Mouse (Mus musculus): ENCODE results near the gene Ugt3a1.
"Not testable (repeated sequence)": the region's sequence is repeated elsewhere in the genome, so short reads cannot be mapped to it uniquely, and the experiment has no call there.

The Ugt3a1 gene

GRCm38 (mm10) chr15:9276838-9277295 is at the start of gene Ugt3a1:
Gene Ugt3a1, plus strand, starts transcription at chr15:9276888.
- DNase-seq (ENCODE audit: low read depth, low spot score), result no peak

GRCm38 (mm10) chr15:9230917-9231316 is 45.8 kb upstream of the Ugt3a1 start:
- not testable (repeated sequence) for DNase-seq (ENCODE audit: low read depth, low spot score)

GRCm38 (mm10) chr15:9246345-9246744 is 30.3 kb upstream of the Ugt3a1 start:
- no peak for DNase-seq (ENCODE audit: low read depth, low spot score)

- DNase-seq (ENCODE audit: low read depth, low spot score), result no peak
These were observed 23.8 kb upstream of the Ugt3a1 start for GRCm38 (mm10) chr15:9252891-9253290.

- DNase-seq (ENCODE audit: low read depth, low spot score), result no peak
These were observed 16.1 kb upstream of the Ugt3a1 start for GRCm38 (mm10) chr15:9260621-9261020.

GRCm38 (mm10) chr15:9271876-9272275 is 4.8 kb upstream of the Ugt3a1 start:
- no peak for DNase-seq (ENCODE audit: low read depth, low spot score)

- DNase-seq (ENCODE audit: low read depth, low spot score), result no peak
These were observed 2.3 kb downstream of the Ugt3a1 start for GRCm38 (mm10) chr15:9279026-9279425.

- DNase-seq (ENCODE audit: low read depth, low spot score), result no peak
These were observed 2.9 kb downstream of the Ugt3a1 start for GRCm38 (mm10) chr15:9279596-9279995.

GRCm38 (mm10) chr15:9283165-9283564 is 6.5 kb downstream of the Ugt3a1 start:
- DNase-seq (ENCODE audit: low read depth, low spot score), result no peak

- no peak for DNase-seq (ENCODE audit: low read depth, low spot score)
These were observed 13.0 kb downstream of the Ugt3a1 start for GRCm38 (mm10) chr15:9289660-9290059.

GRCm38 (mm10) chr15:9305978-9306692 is 29.4 kb downstream of the Ugt3a1 start:
- DNase-seq (ENCODE audit: low read depth, low spot score), result no peak

- no peak for DNase-seq (ENCODE audit: low read depth, low spot score)
These were observed 57.9 kb downstream of the Ugt3a1 start for GRCm38 (mm10) chr15:9334596-9334995.

- no peak for DNase-seq (ENCODE audit: low read depth, low spot score)
These were observed 58.7 kb downstream of the Ugt3a1 start, which contains the start of gene Ugt3a2 for GRCm38 (mm10) chr15:9335341-9335740. Gene Ugt3a2, plus strand, starts transcription at chr15:9335550.

- no peak for DNase-seq (ENCODE audit: low read depth, low spot score)
These were observed 59.9 kb downstream of the Ugt3a1 start for GRCm38 (mm10) chr15:9336616-9337015.

- no peak for DNase-seq (ENCODE audit: low read depth, low spot score)
These were observed 60.3 kb downstream of the Ugt3a1 start for GRCm38 (mm10) chr15:9337021-9337420.

GRCm38 (mm10) chr15:9348739-9349138 is 72.1 kb downstream of the Ugt3a1 start:
- DNase-seq (ENCODE audit: low read depth, low spot score), result no peak

GRCm38 (mm10) chr15:9362801-9363200 is 86.1 kb downstream of the Ugt3a1 start:
- DNase-seq (ENCODE audit: low read depth, low spot score), result peak; percentile 64
